Mouse (Mus musculus) heart, adult 2 months (tissue): ENCODE measurements around the gene Tada1.

Experiments used
- CTCF ChIP-seq: fragments of 200-600 bp; IDR thresholded peaks from 2 replicates; pipeline ENCODE4 v1.8.1; 2022; ENCODE audit warnings: antibody characterized with exemption, mild to moderate bottlenecking, moderate library complexity
- EP300 ChIP-seq: fragments of 200-500 bp; IDR thresholded peaks from 2 replicates; pipeline ENCODE4 v1.6.1; 2011; ENCODE audit warnings: low read depth, low read length, control low read depth; ENCODE audit not compliant: insufficient read depth
- POLR2A ChIP-seq: fragments of 200-500 bp; IDR thresholded peaks from 2 replicates; pipeline ENCODE4 v1.6.1; 2011; ENCODE audit warnings: mild to moderate bottlenecking, low read depth, low read length, control low read depth; ENCODE audit not compliant: insufficient read depth

DNA sequence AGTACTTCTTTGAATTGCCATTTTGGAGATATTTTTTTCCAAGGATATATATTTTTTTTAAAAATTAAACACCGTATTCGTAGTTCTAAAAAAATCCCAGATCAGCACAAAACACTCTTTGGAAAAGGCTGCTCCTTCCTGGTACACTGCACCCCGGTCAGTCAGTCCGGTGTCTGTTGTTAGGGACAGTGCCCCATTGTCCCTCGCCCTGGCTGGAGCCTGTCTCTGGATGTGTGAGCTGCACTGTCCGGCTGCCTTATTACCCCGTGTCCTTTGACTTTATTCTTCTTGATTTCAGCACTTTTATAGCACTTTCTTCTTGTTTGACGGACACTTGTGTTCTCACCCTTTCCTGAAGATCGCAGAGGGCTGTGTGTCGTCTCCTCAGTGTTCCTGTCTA, 5.7 kb downstream of the Tada1 start:
- TF ChIP-seq CTCF (no peak), POLR2A (no peak), EP300 (no peak)
